In the genomic region with DNA sequence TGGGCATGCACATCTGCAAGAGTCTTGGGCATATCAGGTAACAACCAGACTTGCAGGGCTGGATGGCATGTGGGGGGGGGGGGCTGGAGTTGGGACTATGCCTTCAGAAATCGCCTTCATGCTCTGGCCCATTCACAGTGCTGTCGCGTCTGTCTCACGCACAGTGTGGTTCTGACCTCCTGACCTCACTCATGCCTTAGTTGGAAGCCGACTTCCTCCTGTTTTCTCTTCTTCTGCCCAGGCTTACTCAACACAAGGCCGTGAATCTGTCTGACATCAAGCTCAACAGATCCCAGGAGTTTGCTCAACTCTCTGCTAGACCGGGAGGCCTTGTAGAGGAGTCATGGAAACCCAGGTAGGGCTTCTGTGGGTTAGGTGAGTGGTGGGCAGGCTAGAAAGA, we compare ENCODE assay signal across 25 mouse cellular contexts. TPM values are rescaled to one million over a fixed set of nuclear protein-coding genes. Genes with fewer than 3 reads are reported as not detected.
DNase-seq lines count a peak whose midpoint lies in the region; ATAC-seq and TF ChIP-seq lines count a peak whose summit lies in the region.
"Had no signal": no experiment of that assay in that cellular context is flagged by ENCODE, and none has a peak within 500 bp of the region (broad histone marks: within the 10 kb centered on the region; RNA-seq: fewer than 3 reads in every experiment).

No protein-coding gene starts in this region.

- H3K27me3 ChIP-seq in lung, postnatal 0 days (replicated peaks; ENCODE audit: insufficient read depth, low read length) = no peaks in the 10 kb centered on the region
- H3K27me3 ChIP-seq in heart, embryonic 10.5 days (ENCODE audit: insufficient read depth, poor library complexity, severe bottlenecking) = 0 out of 2 replicates have a peak, but pooled peaks cover 6% of the 10 kb centered on the region
- H3K27me3 ChIP-seq: hindbrain, embryonic 12.5 days; limb, embryonic 12.5 days; midbrain, embryonic 13.5 days had no signal

- H3K4me1 ChIP-seq in lung, postnatal 0 days (ENCODE audit: insufficient read depth, low read depth, low read length) = no peaks in the 10 kb centered on the region
- H3K4me1 ChIP-seq in ES-E14 (ENCODE audit: control insufficient read depth in 2 of 2, insufficient read depth in 2 of 2, low read length in 2 of 2, poor library complexity in 1 of 2) = peaks cover 9 to 24% of the 10 kb centered on the region in 2 experiments
- peaks cover 5% of the 10 kb centered on the region for H3K4me1 ChIP-seq in heart, embryonic 10.5 days

- in situ Hi-C loops in ES-E14 (cut with MboI; ENCODE audit: low sequenced_read_pairs in 2 of 2, unreplicated experiment in 2 of 2) = no loop called here

- 39% methylated on average over 7 of the region's 7 CpGs for WGBS in lung, postnatal 0 days
- WGBS in heart, embryonic 10.5 days = 55% methylated on average over 7 of the region's 7 CpGs

- TF ChIP-seq CTCF in lung, postnatal 0 days (IDR thresholded peaks at IDR 0.05) = no peak

- TF ChIP-seq EP300 in lung, postnatal 0 days (IDR thresholded peaks at IDR 0.05) = no peak

- ATAC-seq in lung, postnatal 0 days = no peak
- ATAC-seq: forebrain, embryonic 14.5 days; liver, postnatal 0 days; midbrain, embryonic 13.5 days had no signal

- no peak overlapping the region for H3K4me3 ChIP-seq in lung, postnatal 0 days (ENCODE audit: low read depth, low read length)
- H3K4me3 ChIP-seq in ES-E14 (ENCODE audit: insufficient read depth in 1 of 2, low read depth in 1 of 2, low read length in 2 of 2, poor library complexity in 1 of 2, severe bottlenecking in 1 of 2) = no peak overlapping the region
- no peak overlapping the region for H3K4me3 ChIP-seq in heart, embryonic 10.5 days
- H3K4me3 ChIP-seq: heart, embryonic 12.5 days; hindbrain, embryonic 12.5 days; limb, embryonic 12.5 days; midbrain, embryonic 13.5 days had no signal

- H3K36me3 ChIP-seq in lung, postnatal 0 days (ENCODE audit: insufficient read depth, low read length) = no peaks in the 10 kb centered on the region
- no peaks in the 10 kb centered on the region for H3K36me3 ChIP-seq in ES-E14 (ENCODE audit: control insufficient read depth, insufficient read depth, low read length, poor library complexity, severe bottlenecking)
- H3K36me3 ChIP-seq in heart, embryonic 10.5 days = no peaks in the 10 kb centered on the region
- H3K36me3 ChIP-seq: heart, embryonic 12.5 days; hindbrain, embryonic 12.5 days; limb, embryonic 12.5 days; midbrain, embryonic 13.5 days had no signal

- DNase-seq in lung, postnatal 10 days = peak; percentile 3
- DNase-seq in lung, postnatal 0 days (ENCODE audit: low spot score) = no peak
- DNase-seq in ES-E14 (ENCODE audit: low read depth, low spot score) = no peak
- peak; percentile 29 for DNase-seq in embryo, embryonic 10.5 days (ENCODE audit: low spot score)
- DNase-seq in thymus, postnatal 10 days (ENCODE audit: low spot score in 2 of 2) = no peak
- no peak for DNase-seq in heart, embryonic 10.5 days (ENCODE audit: low spot score)
- DNase-seq in spleen, postnatal 36 days (ENCODE audit: low spot score in 2 of 2) = no peak
- DNase-seq: adrenal gland, adult 2 months; cerebellum, adult 11 months; cerebellum, adult 9-11 months; gastrocnemius, postnatal 14 days; heart, postnatal 10 days; kidney, adult 11 months; layer of hippocampus, postnatal 36 days; liver, postnatal 0 days; right cerebral cortex, postnatal 14 days had no signal

- H3K9ac ChIP-seq in lung, postnatal 0 days (replicated peaks; ENCODE audit: low read depth) = no peak overlapping the region
- no peak overlapping the region for H3K9ac ChIP-seq in ES-E14 (ENCODE audit: insufficient read depth, low read depth, low read length, poor library complexity, severe bottlenecking)
- H3K9ac ChIP-seq: heart, embryonic 12.5 days; hindbrain, embryonic 12.5 days; limb, embryonic 12.5 days; liver, postnatal 0 days; midbrain, embryonic 13.5 days had no signal

- no peaks in the 10 kb centered on the region for H3K9me3 ChIP-seq in lung, postnatal 0 days (ENCODE audit: low read length)
- no peaks in the 10 kb centered on the region for H3K9me3 ChIP-seq in ES-E14 (ENCODE audit: control insufficient read depth, insufficient read depth, low read depth, low read length)
- no peaks in the 10 kb centered on the region for H3K9me3 ChIP-seq in heart, embryonic 10.5 days
- H3K9me3 ChIP-seq: heart, embryonic 12.5 days; hindbrain, embryonic 12.5 days; limb, embryonic 12.5 days; midbrain, embryonic 13.5 days had no signal

- H3K27ac ChIP-seq in lung, postnatal 0 days (ENCODE audit: low read length) = no peak overlapping the region
- H3K27ac ChIP-seq in ES-E14 (ENCODE audit: insufficient read depth, low read depth, low read length, poor library complexity, severe bottlenecking) = peak overlapping the region; percentile 7; the same call in 1 of the 2 replicates
- no peak overlapping the region for H3K27ac ChIP-seq in heart, embryonic 10.5 days
- H3K27ac ChIP-seq: hindbrain, embryonic 12.5 days; limb, embryonic 12.5 days; macrophage; midbrain, embryonic 13.5 days had no signal

- H3K4me2 ChIP-seq in lung, postnatal 0 days (replicated peaks; ENCODE audit: low read depth, low read length) = no peak overlapping the region
- H3K4me2 ChIP-seq: heart, embryonic 12.5 days; hindbrain, embryonic 12.5 days; limb, embryonic 12.5 days; liver, embryonic 11.5 days; midbrain, embryonic 13.5 days had no signal

TF ChIP-seq in ES-E14, 5 proteins besides CTCF, POLR2A, EP300 and RAD21:
- TF ChIP-seq MAFK (IDR thresholded peaks at IDR 0.05; ENCODE audit: insufficient read depth, low read depth, low read length) (no peak), ZNF384 (IDR thresholded peaks at IDR 0.05; ENCODE audit: low read depth, low read length) (no peak), CHD2 (IDR thresholded peaks at IDR 0.05; ENCODE audit: low read depth, low read length) (no peak), HCFC1 (IDR thresholded peaks at IDR 0.05; ENCODE audit: borderline replicate concordance, insufficient read depth, low read length) (no peak), ZC3H11A (IDR thresholded peaks at IDR 0.05; ENCODE audit: borderline replicate concordance, low read depth, low read length) (no peak)

RNA-seq across cellular contexts. Expression of a gene that starts 28.0 kb away (rescaled TPM):
- polyA plus RNA-seq in lung, postnatal 0 days (2015; fragmentation: Nextera tagmentation; extraction: Ambion mirVana) = 0.11 and 0.19 TPM in 2 replicates
- total RNA-seq in ES-E14 (2012; rRNA removed) = 1.1 and 2.1 TPM in 2 replicates
- polyA plus RNA-seq in heart, embryonic 10.5 days (2016; fragmentation: Nextera tagmentation; extraction: Ambion mirVana) = 0.14 and 0.39 TPM in 2 replicates
- total RNA-seq: common myeloid progenitor, adult 5-6 weeks had no signal
- polyA plus RNA-seq: C2C12; limb, embryonic 12.5 days; liver, embryonic 11.5 days; liver, postnatal 0 days; macrophage had no signal

RNA-seq across cellular contexts. Expression of a gene that starts 53.7 kb away (rescaled TPM):
- 16.1 and 18.4 TPM in 2 replicates for polyA plus RNA-seq in lung, postnatal 0 days (2015; fragmentation: Nextera tagmentation; extraction: Ambion mirVana)
- total RNA-seq in ES-E14 (2012; rRNA removed) = 37.1 and 42.5 TPM in 2 replicates
- 33.4 and 37.7 TPM in 2 replicates for polyA plus RNA-seq in heart, embryonic 10.5 days (2016; fragmentation: Nextera tagmentation; extraction: Ambion mirVana)

Comparison
In these comparisons a context has a peak if more than half of its experiments do, and no peak if none do; other contexts are left out.
1. DNase-seq: peak in lung, postnatal 10 days (single experiment) and embryo, embryonic 10.5 days (single experiment); none in lung, postnatal 0 days (single experiment), ES-E14 (single experiment), thymus, postnatal 10 days (0 of 2), heart, embryonic 10.5 days (single experiment) and spleen, postnatal 36 days (0 of 2).